Mouse (Mus musculus) left cerebral cortex, postnatal 36 days (tissue): Measurements from ENCODE around the gene Ifit2. TPM values are rescaled to one million over a fixed set of nuclear protein-coding genes. Genes with fewer than 3 reads are reported as not detected.

ENCODE experiments used
- DNase-seq, 2 experiments: peaks; one replicate each; pipeline ENCODE4 v3.0.0; 2021 to 2022; ENCODE audit warnings: low spot score in 2 of 2, mixed read lengths in 1 of 2
- intact Hi-C: fragments of 180-260 bp; cut with DNase I; formaldehyde crosslinking; loops from one replicate; pipeline ENCODE4 v1.15.1; 2025
- total RNA-seq, 2 experiments: library from RNA; stranded (reverse); gene quantifications; 2 replicates each; pipeline ENCODE4 v1.2.3; 2021

The Ifit2 gene
- total RNA-seq, result 1 to 10 TPM; 7.2 to 7.8 TPM

- intact Hi-C loops, result loop anchor here (1.0 to 5.0 kb wide), 2 partner anchors 87 to 213 kb away; no protein-coding TSS in a partner anchor
- DNase-seq, result peak; percentile 60 to 67
Observed at GRCm38 (mm10) chr19:34550534-34551223, at the start of gene Ifit2. Ifit2 (plus strand) TSS chr19:34550694.

GRCm38 (mm10) chr19:34500763-34501162 lies 49.7 kb upstream of the Ifit2 start:
- intact Hi-C loops, result no loop called here
- DNase-seq, result peak; percentile 37 to 46

- DNase-seq, result no peak
- intact Hi-C loops, result no loop called here
Observed at GRCm38 (mm10) chr19:34505161-34505721, 45.3 kb upstream of the Ifit2 start.

- intact Hi-C loops, result no loop called here
Observed at GRCm38 (mm10) chr19:34510717-34511116, 39.8 kb upstream of the Ifit2 start.

GRCm38 (mm10) chr19:34511528-34511927 lies 39.0 kb upstream of the Ifit2 start:
- intact Hi-C loops, result no loop called here
- no peak for DNase-seq

More at GRCm38 (mm10) chr19:34510717-34511116, 39.8 kb upstream of the Ifit2 start:
- DNase-seq, result no peak

GRCm38 (mm10) chr19:34515681-34516080 lies 34.8 kb upstream of the Ifit2 start:
- DNase-seq, result no peak
- intact Hi-C loops, result no loop called here

GRCm38 (mm10) chr19:34516346-34516745 lies 34.1 kb upstream of the Ifit2 start:
- no peak for DNase-seq
- intact Hi-C loops, result no loop called here

GRCm38 (mm10) chr19:34517197-34517596 lies 33.3 kb upstream of the Ifit2 start:
- no peak for DNase-seq

GRCm38 (mm10) chr19:34517812-34518594 lies 32.5 kb upstream of the Ifit2 start:
- DNase-seq, result no peak
- intact Hi-C loops, result no loop called here

More at GRCm38 (mm10) chr19:34517197-34517596, 33.3 kb upstream of the Ifit2 start:
- intact Hi-C loops, result no loop called here

GRCm38 (mm10) chr19:34518786-34519185 lies 31.7 kb upstream of the Ifit2 start:
- intact Hi-C loops, result no loop called here
- DNase-seq, result no peak

- intact Hi-C loops, result no loop called here
- no peak for DNase-seq
Observed at GRCm38 (mm10) chr19:34519646-34520045, 30.8 kb upstream of the Ifit2 start.

- DNase-seq, result no peak
- intact Hi-C loops, result no loop called here
Observed at GRCm38 (mm10) chr19:34520051-34520450, 30.4 kb upstream of the Ifit2 start.

- intact Hi-C loops, result no loop called here
- DNase-seq, result no peak
Observed at GRCm38 (mm10) chr19:34521361-34521760, 29.1 kb upstream of the Ifit2 start.

- DNase-seq, result no peak
- intact Hi-C loops, result no loop called here
Observed at GRCm38 (mm10) chr19:34521978-34522377, 28.5 kb upstream of the Ifit2 start.

GRCm38 (mm10) chr19:34523106-34523725 lies 27.3 kb upstream of the Ifit2 start:
- DNase-seq, result no peak
- intact Hi-C loops, result no loop called here

GRCm38 (mm10) chr19:34524646-34525045 lies 25.8 kb upstream of the Ifit2 start:
- intact Hi-C loops, result no loop called here
- no peak for DNase-seq

GRCm38 (mm10) chr19:34526321-34526923 lies 24.1 kb upstream of the Ifit2 start:
- DNase-seq, result no peak
- intact Hi-C loops, result no loop called here

GRCm38 (mm10) chr19:34526941-34527682 lies 23.4 kb upstream of the Ifit2 start, which contains the start of gene Lipa:
Lipa (minus strand) TSS chr19:34527474.
- intact Hi-C loops, result no loop called here
- peak; percentile 91 for DNase-seq
